Mouse (Mus musculus): Measurements from ENCODE around the gene Rab11a. TPM values are rescaled to one million over a fixed set of nuclear protein-coding genes. Genes with fewer than 3 reads are reported as not detected.

Rab11a gene
- polyA plus RNA-seq, 1 experiment from 2014 or later = 419 TPM

- peaks cover 14% of the 10 kb centered on the region for H3K4me1 ChIP-seq
- ATAC-seq (ENCODE audit: low FRiP score) = no peak
- H3K9me3 ChIP-seq (replicated peaks) = no peaks in the 10 kb centered on the region
- H3K4me2 ChIP-seq = no peak overlapping the region
- H3K27ac ChIP-seq (replicated peaks) = no peak overlapping the region; the same call in 1 of the 2 replicates
- no peaks in the 10 kb centered on the region for H3K27me3 ChIP-seq (replicated peaks)
- no peaks in the 10 kb centered on the region for H3K36me3 ChIP-seq
- no peak overlapping the region for H3K4me3 ChIP-seq (replicated peaks)
- 41% methylated on average over 5 of the region's 5 CpGs for WGBS
- H3K9ac ChIP-seq (replicated peaks) = no peak overlapping the region
Observed at GRCm38 (mm10) chr9:64771236-64771635, 33.7 kb upstream of the Rab11a start.

DNA sequence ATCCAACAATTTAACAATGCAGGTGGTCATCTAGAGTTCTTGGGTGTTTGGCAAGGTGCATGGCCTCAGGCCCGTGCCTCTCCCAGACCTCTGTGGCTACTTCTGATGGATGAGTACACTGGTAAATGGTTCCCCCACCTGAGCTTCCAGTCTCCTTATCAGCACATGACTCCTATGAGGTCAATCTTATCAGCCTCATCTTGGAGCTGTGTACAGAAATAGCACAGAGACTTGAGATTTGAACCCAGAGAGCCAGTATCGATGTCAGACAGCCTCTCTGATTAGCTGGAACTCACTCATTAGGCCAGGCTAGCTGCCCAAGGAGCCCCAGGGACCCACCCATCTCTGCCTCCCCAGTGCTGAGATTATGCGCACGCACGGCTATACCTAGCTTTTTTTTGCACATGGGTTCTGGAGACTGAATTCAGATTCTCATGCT, 32.9 kb upstream of the Rab11a start:
- H3K4me3 ChIP-seq (replicated peaks) = no peak overlapping the region
- no peaks in the 10 kb centered on the region for H3K9me3 ChIP-seq (replicated peaks)
- ATAC-seq (ENCODE audit: low FRiP score) = no peak
- WGBS = 78% methylated on average over 5 of the region's 5 CpGs
- no peak overlapping the region for H3K9ac ChIP-seq (replicated peaks)
- H3K27ac ChIP-seq (replicated peaks) = no peak overlapping the region
- peaks cover 14% of the 10 kb centered on the region for H3K4me1 ChIP-seq
- no peak overlapping the region for H3K4me2 ChIP-seq
- H3K36me3 ChIP-seq = no peaks in the 10 kb centered on the region
- H3K27me3 ChIP-seq (replicated peaks) = no peaks in the 10 kb centered on the region

GRCm38 (mm10) chr9:64769911-64770310, 32.4 kb upstream of the Rab11a start:
- H3K4me1 ChIP-seq = peaks cover 12% of the 10 kb centered on the region
- H3K9me3 ChIP-seq (replicated peaks) = no peaks in the 10 kb centered on the region
- no peak overlapping the region for H3K4me2 ChIP-seq
- no peak overlapping the region for H3K9ac ChIP-seq (replicated peaks)
- H3K36me3 ChIP-seq = no peaks in the 10 kb centered on the region
- H3K27me3 ChIP-seq (replicated peaks) = no peaks in the 10 kb centered on the region
- no peak overlapping the region for H3K4me3 ChIP-seq (replicated peaks)
- ATAC-seq (ENCODE audit: low FRiP score) = no peak
- WGBS = 96% methylated on average over 6 of the region's 6 CpGs
- no peak overlapping the region for H3K27ac ChIP-seq (replicated peaks)

GRCm38 (mm10) chr9:64769066-64769695, 31.6 kb upstream of the Rab11a start:
- no peak for ATAC-seq (ENCODE audit: low FRiP score)
- no peak overlapping the region for H3K9ac ChIP-seq (replicated peaks)
- WGBS = 42% methylated on average over 9 of the region's 9 CpGs
- H3K27me3 ChIP-seq (replicated peaks) = no peaks in the 10 kb centered on the region
- H3K9me3 ChIP-seq (replicated peaks) = no peaks in the 10 kb centered on the region
- H3K27ac ChIP-seq (replicated peaks) = peak overlapping the region; percentile 60
- peak overlapping the region; percentile 22; the same call in 1 of the 2 replicates for H3K4me2 ChIP-seq
- no peak overlapping the region for H3K4me3 ChIP-seq (replicated peaks)
- H3K36me3 ChIP-seq = no peaks in the 10 kb centered on the region
- H3K4me1 ChIP-seq = peaks cover 4% of the 10 kb centered on the region

DNA sequence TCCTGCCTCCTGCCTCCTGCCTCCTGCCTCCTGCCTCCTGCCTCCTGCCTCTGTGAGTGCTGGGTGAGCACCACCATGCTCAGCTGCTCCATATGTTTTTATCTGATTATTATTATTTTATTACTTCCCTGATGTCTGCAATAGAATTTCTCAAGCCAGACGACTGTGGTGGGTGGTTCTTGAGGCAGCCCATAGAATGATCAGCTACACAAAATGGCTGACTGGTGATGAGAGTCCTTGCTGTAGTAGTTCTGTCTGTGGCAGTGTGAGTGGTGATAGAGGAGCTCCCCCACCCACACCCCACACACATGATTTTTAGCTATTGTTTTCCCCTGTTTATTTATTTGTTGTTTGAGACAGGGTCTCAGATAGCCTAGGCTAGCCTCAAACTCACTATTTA, 30.2 kb upstream of the Rab11a start:
- H3K4me3 ChIP-seq (replicated peaks) = no peak overlapping the region
- peaks cover 3% of the 10 kb centered on the region; the same call in 1 of the 2 replicates for H3K4me1 ChIP-seq
- no peak overlapping the region for H3K27ac ChIP-seq (replicated peaks)
- ATAC-seq (ENCODE audit: low FRiP score) = no peak
- H3K36me3 ChIP-seq = no peaks in the 10 kb centered on the region
- no peak overlapping the region for H3K9ac ChIP-seq (replicated peaks)
- no peaks in the 10 kb centered on the region for H3K9me3 ChIP-seq (replicated peaks)
- 59% methylated on average over 1 of the region's 1 CpGs for WGBS
- H3K27me3 ChIP-seq (replicated peaks) = no peaks in the 10 kb centered on the region
- H3K4me2 ChIP-seq = no peak overlapping the region

DNA sequence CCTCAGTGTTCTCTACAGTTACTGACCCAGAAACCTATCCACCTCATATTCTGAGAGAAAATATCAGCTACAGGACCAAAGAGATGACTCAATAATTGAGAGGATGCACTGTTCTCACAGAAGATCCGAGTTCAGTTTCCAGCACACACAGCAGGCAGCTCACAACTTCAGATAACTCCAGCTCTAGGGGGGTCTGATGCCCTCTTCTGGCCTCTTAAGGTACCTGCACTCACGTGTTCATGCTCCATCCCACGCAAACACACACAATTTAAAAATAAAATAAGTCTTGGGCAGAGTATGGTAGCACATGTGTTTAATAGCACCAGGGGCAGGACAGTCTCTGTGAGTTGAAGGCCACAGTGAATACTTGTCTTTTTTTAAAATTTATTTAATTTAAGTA, 28.6 kb upstream of the Rab11a start:
- Histone ChIP-seq H3K36me3 (no peaks in the 10 kb centered on the region), H3K4me3 (replicated peaks) (no peak overlapping the region), H3K4me2 (no peak overlapping the region), H3K27me3 (replicated peaks) (no peaks in the 10 kb centered on the region), H3K27ac (replicated peaks) (no peak overlapping the region), H3K9ac (replicated peaks) (no peak overlapping the region), H3K9me3 (replicated peaks) (no peaks in the 10 kb centered on the region), H3K4me1 (peaks cover 2% of the 10 kb centered on the region; the same call in 1 of the 2 replicates)
- 92% methylated on average over 3 of the region's 3 CpGs for WGBS
- ATAC-seq (ENCODE audit: low FRiP score) = no peak

DNA sequence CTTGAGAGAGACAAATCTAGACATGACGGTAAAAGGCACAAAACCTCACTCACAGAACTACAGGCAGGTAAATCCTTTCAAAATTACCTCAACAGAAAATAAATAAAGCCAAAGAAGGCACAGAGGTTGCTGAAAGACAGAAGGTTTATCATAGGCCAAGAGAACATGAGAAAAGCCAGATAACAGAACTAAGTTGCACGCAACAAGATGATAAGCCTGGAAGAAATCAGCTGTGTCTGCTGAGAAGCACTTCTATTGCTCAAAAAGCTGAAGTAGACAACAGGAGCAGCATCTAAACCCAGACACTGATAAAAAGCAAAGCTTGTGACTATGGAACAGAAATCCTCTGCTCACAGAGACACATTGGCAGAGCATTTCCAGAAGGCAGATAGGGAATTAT, 27.3 kb upstream of the Rab11a start:
- no peaks in the 10 kb centered on the region for H3K9me3 ChIP-seq (replicated peaks)
- no peak for ATAC-seq (ENCODE audit: low FRiP score)
- H3K4me1 ChIP-seq = no peaks in the 10 kb centered on the region
- H3K36me3 ChIP-seq = no peaks in the 10 kb centered on the region
- no peak overlapping the region for H3K4me3 ChIP-seq (replicated peaks)
- no peak overlapping the region for H3K9ac ChIP-seq (replicated peaks)
- 88% methylated on average over 2 of the region's 2 CpGs for WGBS
- H3K27me3 ChIP-seq (replicated peaks) = no peaks in the 10 kb centered on the region
- no peak overlapping the region for H3K4me2 ChIP-seq
- no peak overlapping the region for H3K27ac ChIP-seq (replicated peaks)

GRCm38 (mm10) chr9:64758052-64758451, 20.5 kb upstream of the Rab11a start:
- WGBS = 60% methylated on average over 14 of the region's 14 CpGs
- ATAC-seq (ENCODE audit: low FRiP score) = no peak
- Histone ChIP-seq H3K4me2 (no peak overlapping the region), H3K36me3 (no peaks in the 10 kb centered on the region), H3K9me3 (replicated peaks) (no peaks in the 10 kb centered on the region), H3K27ac (replicated peaks) (no peak overlapping the region; the same call in 1 of the 2 replicates), H3K9ac (replicated peaks) (no peak overlapping the region), H3K4me1 (no peaks in the 10 kb centered on the region), H3K4me3 (replicated peaks) (no peak overlapping the region), H3K27me3 (replicated peaks) (no peaks in the 10 kb centered on the region)

GRCm38 (mm10) chr9:64752575-64752974, 15.0 kb upstream of the Rab11a start:
- H3K27ac ChIP-seq (replicated peaks) = no peak overlapping the region
- no peaks in the 10 kb centered on the region for H3K27me3 ChIP-seq (replicated peaks)
- H3K4me3 ChIP-seq (replicated peaks) = no peak overlapping the region
- H3K4me1 ChIP-seq = no peaks in the 10 kb centered on the region
- no peak overlapping the region for H3K4me2 ChIP-seq
- H3K9me3 ChIP-seq (replicated peaks) = no peaks in the 10 kb centered on the region
- ATAC-seq (ENCODE audit: low FRiP score) = no peak
- no peak overlapping the region for H3K9ac ChIP-seq (replicated peaks)
- WGBS = 88% methylated on average over 5 of the region's 5 CpGs
- no peaks in the 10 kb centered on the region for H3K36me3 ChIP-seq

DNA sequence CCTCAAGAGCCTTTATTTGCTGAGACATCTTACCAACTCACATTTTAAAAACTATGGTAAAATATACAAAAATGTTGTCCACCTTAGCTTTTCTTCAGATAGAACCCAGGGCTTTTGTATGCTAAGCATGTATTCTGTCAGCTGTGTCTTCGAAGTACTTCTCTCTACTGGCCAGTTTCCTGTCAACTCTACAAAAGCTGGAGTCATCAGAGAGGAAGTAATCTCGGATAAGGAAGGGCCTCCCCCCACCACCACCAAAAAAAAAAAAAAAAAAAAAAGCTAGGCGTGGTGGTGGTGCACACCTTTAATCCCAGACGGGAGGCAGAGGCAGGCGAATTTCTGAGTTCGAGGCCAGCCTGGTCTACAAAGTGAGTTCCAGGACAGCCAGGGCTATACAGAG, 11.8 kb upstream of the Rab11a start:
- no peak overlapping the region for H3K4me3 ChIP-seq (replicated peaks)
- ATAC-seq (ENCODE audit: low FRiP score) = no peak
- H3K9ac ChIP-seq (replicated peaks) = no peak overlapping the region
- no peaks in the 10 kb centered on the region for H3K9me3 ChIP-seq (replicated peaks)
- H3K27me3 ChIP-seq (replicated peaks) = no peaks in the 10 kb centered on the region
- H3K4me2 ChIP-seq = no peak overlapping the region
- no peaks in the 10 kb centered on the region for H3K36me3 ChIP-seq
- no peaks in the 10 kb centered on the region for H3K4me1 ChIP-seq
- WGBS = 90% methylated on average over 6 of the region's 6 CpGs
- H3K27ac ChIP-seq (replicated peaks) = no peak overlapping the region

DNA sequence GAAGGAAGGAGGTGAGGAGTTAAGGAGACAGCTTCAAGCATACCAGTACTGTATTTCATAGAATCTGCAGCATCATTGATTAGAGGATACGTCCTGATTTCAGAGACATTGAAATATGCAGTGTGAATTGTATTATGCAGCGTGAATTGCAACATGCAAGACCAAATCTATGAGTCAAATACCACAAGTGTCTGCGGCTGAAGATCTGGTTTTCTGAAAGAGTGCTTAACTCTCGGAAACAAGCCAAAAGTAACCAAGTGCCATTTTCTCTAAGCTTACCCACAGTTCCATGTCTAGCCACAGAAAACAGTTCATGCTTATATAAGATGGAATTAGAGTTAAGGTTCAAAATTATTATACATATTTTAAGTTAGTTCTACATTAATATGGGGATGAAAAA, 10.2 kb upstream of the Rab11a start:
- 83% methylated on average over 4 of the region's 4 CpGs for WGBS
- Histone ChIP-seq H3K9ac (replicated peaks) (no peak overlapping the region), H3K27ac (replicated peaks) (no peak overlapping the region), H3K36me3 (no peaks in the 10 kb centered on the region), H3K4me1 (no peaks in the 10 kb centered on the region), H3K9me3 (replicated peaks) (no peaks in the 10 kb centered on the region), H3K27me3 (replicated peaks) (no peaks in the 10 kb centered on the region), H3K4me2 (no peak overlapping the region), H3K4me3 (replicated peaks) (no peak overlapping the region)
- ATAC-seq (ENCODE audit: low FRiP score) = no peak

- Histone ChIP-seq H3K9ac (replicated peaks) (no peak overlapping the region), H3K4me1 (no peaks in the 10 kb centered on the region), H3K4me2 (no peak overlapping the region), H3K36me3 (no peaks in the 10 kb centered on the region), H3K27me3 (replicated peaks) (no peaks in the 10 kb centered on the region), H3K4me3 (replicated peaks) (no peak overlapping the region), H3K9me3 (replicated peaks) (no peaks in the 10 kb centered on the region), H3K27ac (replicated peaks) (no peak overlapping the region)
- no peak for ATAC-seq (ENCODE audit: low FRiP score)
- WGBS = 61% methylated on average over 1 of the region's 1 CpGs
Observed at GRCm38 (mm10) chr9:64742453-64742852, 4.9 kb upstream of the Rab11a start.
